Mouse (Mus musculus): ENCODE measurements at regions not wholly inside any gene's neighbourhood (a gene's known extent, or its start where the extent isn't known, plus 50 kb on each side); places are given as distances from the start of the nearest gene placed in this dataset.

DNA sequence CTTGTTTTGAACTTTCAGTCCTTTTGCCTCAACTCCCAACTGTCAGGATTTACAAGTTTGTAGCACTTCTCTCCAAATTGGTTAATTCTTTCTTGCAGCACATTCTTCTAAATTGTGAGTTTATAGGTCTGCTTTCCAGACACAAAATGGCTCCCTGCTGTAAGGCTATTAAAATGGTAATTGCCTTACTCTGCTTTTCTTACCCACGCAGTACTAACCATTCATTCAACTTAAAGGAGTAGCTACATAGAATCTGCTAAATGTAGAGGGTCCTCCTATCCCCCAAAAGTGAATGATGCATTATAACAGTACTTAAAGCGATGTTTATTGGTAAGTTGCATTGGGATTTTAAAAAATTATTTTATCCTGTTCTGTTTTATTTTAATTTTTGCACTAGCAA lies 356.2 kb downstream of the Kif20b start:
- CTCF ChIA-PET = no interaction called here

DNA sequence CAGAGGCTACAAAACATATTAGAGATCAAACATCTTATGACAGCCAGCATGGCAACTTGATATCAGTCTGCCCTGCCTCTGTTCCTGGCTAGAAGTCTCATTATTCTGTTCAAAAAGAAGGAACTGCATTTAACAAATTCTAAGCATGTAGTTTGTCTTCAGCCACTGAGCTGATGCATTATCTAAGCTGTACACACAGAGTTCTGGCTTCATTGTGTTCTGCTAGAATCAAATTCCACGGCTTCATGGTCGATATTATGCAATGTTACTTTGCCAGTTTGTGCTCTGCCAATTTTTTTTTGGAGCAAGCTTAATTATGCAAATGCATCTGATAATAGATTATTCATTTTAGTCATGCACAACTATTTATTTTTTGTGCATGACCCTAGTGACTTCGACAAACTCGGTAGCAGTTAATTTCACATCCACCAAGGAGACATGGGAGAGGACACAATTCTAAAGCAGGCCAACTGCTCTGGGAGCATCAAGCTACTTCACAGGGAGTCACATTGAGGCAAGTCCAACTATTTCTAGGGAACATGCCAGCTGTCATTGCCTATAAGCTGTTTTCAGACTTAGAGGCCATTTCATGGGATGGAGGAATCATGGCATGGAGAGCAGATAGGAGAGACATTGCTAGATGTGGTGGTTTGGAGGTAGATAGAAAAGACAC lies 360.8 kb downstream of the Kif20b start:
- CTCF ChIA-PET = no interaction called here

DNA sequence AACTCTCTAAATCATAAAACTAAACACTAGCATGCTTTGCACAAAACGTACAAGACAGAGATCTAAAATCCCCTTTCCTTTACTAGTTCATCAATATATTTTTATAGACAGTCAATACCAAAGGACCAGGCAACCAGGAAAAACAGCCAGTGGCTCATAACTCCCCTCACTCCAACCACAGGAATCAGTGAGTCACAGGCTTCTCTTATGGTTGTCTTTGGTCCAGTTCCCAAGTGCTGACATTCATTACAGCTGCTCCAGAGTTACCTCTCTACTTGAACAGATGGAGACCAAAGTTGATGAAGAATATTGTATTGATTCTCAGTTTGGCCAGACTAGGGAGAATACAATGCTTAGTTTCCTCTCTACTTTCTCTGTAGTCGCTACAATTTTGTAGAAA lies 376.7 kb downstream of the Kif20b start:
- CTCF ChIA-PET = no interaction called here

DNA sequence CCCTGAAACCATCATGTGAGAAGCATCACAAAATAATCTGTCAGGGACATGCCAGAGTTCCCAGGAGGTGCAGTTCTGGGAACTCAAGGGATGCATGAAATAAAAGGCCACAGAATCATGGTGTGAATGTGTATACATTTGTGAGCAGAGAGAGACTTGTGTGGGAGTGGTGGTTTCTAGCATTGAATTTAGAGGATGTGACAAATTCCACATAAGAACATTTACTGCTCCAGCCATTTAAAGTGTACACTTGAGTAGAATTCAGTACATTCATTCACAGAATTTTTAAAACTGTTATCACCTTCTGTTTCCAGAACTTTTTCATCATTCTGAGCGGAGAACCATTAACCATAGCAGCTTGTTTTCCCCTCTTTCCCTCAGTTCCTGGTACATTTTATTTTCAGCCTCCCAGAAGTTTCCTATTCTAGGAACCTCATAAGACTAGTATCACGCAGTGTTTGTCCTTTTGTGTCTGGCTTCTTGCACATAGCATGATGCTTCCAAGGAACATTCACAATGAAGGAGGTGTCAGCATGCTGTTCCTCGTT lies 380.6 kb downstream of the Kif20b start:
- CTCF ChIA-PET = no interaction called here

Data from spleen, embryonic (tissue).